Mouse (Mus musculus): ENCODE results near the gene Trim40.

Trim40 gene

DNA sequence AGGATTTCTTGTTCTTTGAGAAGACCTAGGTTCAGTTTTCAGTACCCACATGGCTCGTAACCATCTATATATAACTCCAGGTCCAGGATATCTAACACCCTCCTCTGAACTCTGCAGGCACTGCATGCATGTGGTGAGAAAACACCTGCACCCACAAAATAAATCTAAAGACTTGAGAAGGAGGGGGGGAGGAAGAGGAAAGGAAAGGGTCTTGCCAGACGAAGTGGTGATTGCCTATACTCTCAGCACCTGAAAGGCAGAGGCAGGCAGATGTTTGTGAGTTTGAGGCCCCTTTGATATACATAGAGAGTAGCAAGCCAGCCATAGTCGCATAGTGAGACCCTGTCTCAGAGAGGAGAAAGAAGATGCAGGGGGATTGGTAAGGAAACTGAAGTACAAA is 50.0 kb downstream of the Trim40 start:
- in situ Hi-C loops (cut with MboI), result no loop called here

DNA sequence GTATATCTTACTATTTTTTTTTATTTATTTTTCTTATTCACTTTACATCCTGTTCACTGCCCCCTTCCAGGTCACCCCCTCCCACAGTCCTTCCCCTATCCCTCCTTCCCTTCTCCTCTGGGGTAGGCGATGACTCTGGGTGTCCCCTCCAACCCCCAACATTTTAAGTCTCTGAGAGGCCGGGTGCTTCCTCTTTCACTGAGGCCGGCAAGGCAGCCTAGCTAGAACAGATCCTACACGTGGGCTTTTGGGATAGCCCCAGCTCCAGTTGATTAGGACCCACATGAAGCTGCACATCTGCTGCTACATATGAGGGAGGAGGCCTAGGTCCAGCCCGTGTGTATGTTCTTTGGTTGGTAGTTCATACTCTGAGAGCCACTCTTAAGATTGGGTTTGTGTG is 50.9 kb downstream of the Trim40 start:
- in situ Hi-C loops (cut with MboI), result no loop called here

DNA sequence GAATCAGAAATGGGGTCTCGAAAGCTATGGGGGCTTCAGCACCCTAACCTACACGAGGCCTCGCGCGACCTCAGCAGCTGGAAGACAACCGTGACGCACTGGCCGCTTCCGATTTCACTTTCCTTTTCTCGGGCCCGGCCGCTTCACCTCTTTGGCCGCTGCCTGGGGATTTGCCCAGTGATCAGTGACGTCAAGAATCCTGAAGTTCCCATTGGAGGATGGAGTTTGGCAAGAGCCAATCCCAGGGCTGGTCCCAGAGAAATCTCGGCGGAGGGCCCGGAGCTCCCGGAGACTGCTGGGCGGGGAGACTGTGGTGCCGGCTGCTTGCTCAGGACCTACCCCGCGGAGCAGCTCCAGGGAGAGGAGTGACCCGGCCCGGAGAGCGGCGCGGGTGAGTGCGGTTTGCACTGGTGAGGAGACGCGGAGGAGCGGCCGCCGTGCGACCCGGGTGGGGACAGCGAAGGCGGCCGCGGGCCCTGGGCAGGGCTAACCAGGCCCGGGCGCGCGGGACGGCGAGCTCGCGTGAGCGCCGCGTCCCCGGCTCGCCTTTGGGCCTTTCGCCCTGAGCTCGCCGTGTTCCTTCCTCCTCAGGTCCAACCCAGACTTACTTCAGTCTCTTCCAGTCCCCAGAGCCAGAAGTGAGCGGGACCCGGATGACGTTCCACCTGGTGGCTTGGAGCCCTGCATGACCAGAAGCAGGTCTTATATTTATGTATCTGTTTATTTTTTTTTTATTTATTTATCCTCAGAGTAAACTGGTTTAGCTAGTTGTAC is 52.9 kb downstream of the Trim40 start, which contains the start of gene Trim26:
TSS of gene Trim26 (plus strand) at position 261 of the 774 bp plus-strand sequence.
- in situ Hi-C loops (cut with MboI), result no loop called here

DNA sequence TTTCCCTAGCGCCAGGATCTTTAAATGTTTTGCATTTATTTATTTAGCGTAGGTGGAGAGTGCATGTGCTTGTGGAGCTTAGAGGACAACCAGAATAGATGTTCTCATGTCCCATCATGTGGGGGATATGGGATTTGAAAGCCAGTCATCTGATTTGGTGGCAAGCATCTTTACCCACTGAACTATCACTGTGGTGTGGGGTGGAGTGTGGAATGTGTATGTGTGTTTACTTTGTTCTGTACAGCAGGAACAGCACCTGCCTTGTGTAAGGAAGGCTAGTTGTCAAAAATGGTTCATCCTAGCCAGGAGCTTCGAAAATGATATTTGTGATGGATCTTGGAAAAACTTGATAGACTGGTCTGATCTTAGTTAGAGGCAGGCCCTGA is 53.5 kb downstream of the Trim40 start:
- in situ Hi-C loops (cut with MboI), result no loop called here

DNA sequence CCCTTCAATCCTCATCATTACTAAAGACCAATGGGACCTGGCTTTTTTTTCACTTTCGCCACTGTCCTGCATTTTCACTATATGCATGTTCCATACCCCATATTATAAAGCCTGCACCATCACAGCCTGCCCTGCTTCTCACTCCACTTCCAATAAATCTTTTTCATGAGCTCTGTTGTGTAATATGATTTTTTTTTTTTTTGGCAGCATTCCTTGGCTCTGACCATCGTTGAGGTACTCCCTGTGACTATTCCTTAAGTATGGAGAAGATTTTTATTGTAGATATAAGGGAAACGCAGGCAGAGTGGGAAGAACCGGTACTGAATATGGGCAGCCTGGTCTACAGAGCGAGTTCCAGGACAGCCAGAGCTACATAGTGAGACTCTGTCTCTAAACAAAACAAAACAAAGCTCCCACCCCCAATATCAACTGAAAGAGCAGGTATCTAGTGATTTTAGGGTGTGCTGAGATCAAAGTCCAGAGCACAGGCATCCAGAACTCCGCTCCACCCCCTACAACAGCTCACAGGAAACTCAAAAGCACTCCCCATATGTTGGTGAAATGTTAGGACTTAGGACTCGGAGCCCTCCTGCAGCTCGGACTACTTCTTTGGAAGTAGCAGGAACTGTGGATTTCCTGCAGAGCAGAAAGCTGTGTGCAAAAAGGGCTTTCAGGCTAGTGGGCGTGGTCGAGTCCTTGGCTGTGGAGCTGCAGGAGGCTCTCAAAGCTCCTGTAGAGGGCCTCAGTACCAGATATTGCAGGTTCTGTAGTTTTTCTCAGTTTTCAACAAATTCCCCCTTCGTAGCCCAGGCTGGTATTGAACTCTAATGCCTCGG is 54.1 kb downstream of the Trim40 start:
- in situ Hi-C loops (cut with MboI), result no loop called here

DNA sequence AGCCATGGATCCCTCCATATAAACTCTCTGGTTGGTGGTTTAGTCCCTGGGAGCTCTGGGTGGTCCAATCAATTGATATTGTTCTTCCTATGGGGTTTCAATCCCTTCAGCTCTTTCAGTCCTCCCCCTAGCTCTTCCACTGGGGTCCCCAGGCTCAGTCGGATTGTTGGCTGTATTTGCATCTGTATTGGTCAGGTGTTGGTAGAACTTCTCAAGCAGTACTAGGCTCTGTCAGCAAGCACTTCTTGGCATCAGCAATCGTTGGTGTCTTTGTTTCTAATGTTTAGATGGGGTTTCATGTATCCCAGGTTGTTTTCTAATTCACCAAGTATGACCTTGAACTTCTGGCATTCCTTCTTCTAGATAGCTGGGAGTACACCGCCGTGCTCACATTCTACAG is 57.2 kb downstream of the Trim40 start:
- in situ Hi-C loops (cut with MboI), result no loop called here
